In genomic region chr3:98056956-98057365, GRCm38 (mm10) we compare ENCODE assay signal across 8 mouse cellular contexts. TPM values are rescaled to one million over a fixed set of nuclear protein-coding genes. Genes with fewer than 3 reads are reported as not detected.
DNase-seq lines count a peak whose midpoint lies in the region; ATAC-seq and TF ChIP-seq lines count a peak whose summit lies in the region.

No protein-coding gene starts in this region.

- ATAC-seq in forebrain, embryonic 12.5 days (ENCODE audit: low FRiP score) = no peak

- H3K27me3 ChIP-seq in heart, adult 2 months (ENCODE audit: control insufficient read depth, insufficient read depth, low read length) = no peaks in the 10 kb centered on the region
- 0 out of 2 replicates have a peak, but pooled peaks cover 3% of the 10 kb centered on the region for H3K27me3 ChIP-seq in forebrain, embryonic 12.5 days

- H3K27ac ChIP-seq in heart, adult 2 months = peak overlapping the region; percentile 48
- H3K27ac ChIP-seq in forebrain, embryonic 12.5 days = no peak overlapping the region

- DNase-seq in heart, adult 2 months = peak in 1 of 2 experiments; percentile 67
- no peak for DNase-seq in heart, adult 8-10 months (ENCODE audit: low spot score)
- DNase-seq in NIH3T3 (ENCODE audit: low read depth) = peak; percentile 97
- peak; percentile 98 for DNase-seq in fibroblast of lung, adult 2 months (ENCODE audit: low read depth)
- DNase-seq in lung, postnatal 10 days = peak; percentile 72
- no peak for DNase-seq in layer of hippocampus, postnatal 25 days (ENCODE audit: extremely low spot score in 1 of 2, low spot score in 1 of 2)
- DNase-seq in right cerebral cortex, postnatal 4 days = no peak

- H3K9me3 ChIP-seq in forebrain, embryonic 12.5 days = no peaks in the 10 kb centered on the region

- no peak for TF ChIP-seq POLR2A in heart, adult 2 months (IDR thresholded peaks at IDR 0.05; ENCODE audit: insufficient read depth, low read depth, low read length)

- H3K4me1 ChIP-seq in heart, adult 2 months (ENCODE audit: control insufficient read depth, insufficient read depth, low read length) = peaks cover 11% of the 10 kb centered on the region
- peaks cover 42% of the 10 kb centered on the region for H3K4me1 ChIP-seq in forebrain, embryonic 12.5 days

- intact Hi-C loops in heart, adult 2 months (cut with DNase I) = loop anchor here (5.0 kb wide), 1 partner anchor 50 kb away; no protein-coding TSS in a partner anchor

- H3K4me2 ChIP-seq in forebrain, embryonic 12.5 days = no peak overlapping the region

- no peak overlapping the region for H3K9ac ChIP-seq in heart, adult 2 months (ENCODE audit: low read depth, low read length)
- H3K9ac ChIP-seq in forebrain, embryonic 12.5 days = no peak overlapping the region

- WGBS in heart, adult 2 months = 65% methylated on average over 6 of the region's 6 CpGs
- 89% methylated on average over 6 of the region's 6 CpGs for WGBS in forebrain, embryonic 12.5 days

- TF ChIP-seq EP300 in heart, adult 2 months (IDR thresholded peaks at IDR 0.05; ENCODE audit: insufficient read depth, low read depth, low read length) = no peak

- no peaks in the 10 kb centered on the region for H3K36me3 ChIP-seq in heart, adult 2 months (ENCODE audit: control insufficient read depth, insufficient read depth, low read length)
- no peaks in the 10 kb centered on the region; the same call in 1 of the 2 replicates for H3K36me3 ChIP-seq in forebrain, embryonic 12.5 days (replicated peaks)

- H3K4me3 ChIP-seq in heart, adult 2 months = no peak overlapping the region
- H3K4me3 ChIP-seq in forebrain, embryonic 12.5 days (replicated peaks) = no peak overlapping the region

- no peak for TF ChIP-seq CTCF in heart, adult 2 months (IDR thresholded peaks at IDR 0.05)

- H3K79me2 ChIP-seq in heart, adult 2 months (replicated peaks; ENCODE audit: control insufficient read depth, insufficient read depth, low read length) = 0 out of 2 replicates have a peak, but pooled peaks cover 1% of the 10 kb centered on the region

RNA-seq across cellular contexts. Expression of gene Notch2, which starts 43.6 kb away (rescaled TPM):
- total RNA-seq in heart, adult 2 months (2021) = 10 to 100 TPM; 14.9 to 18.1 TPM
- 10.0 and 14.1 TPM in 2 replicates for polyA plus RNA-seq in heart, adult 2 months (2012; rRNA removed)
- total RNA-seq in heart, adult 8-10 months (2022) = 10 to 100 TPM; 15.1 to 20.0 (median 15.4) TPM
- 10 to 100 TPM; 20.2 to 24.7 TPM for total RNA-seq in layer of hippocampus, postnatal 25 days (2021)
- polyA plus RNA-seq in forebrain, embryonic 12.5 days (2016; fragmentation: Nextera tagmentation; extraction: Ambion mirVana) = 27.6 and 29.0 TPM in 2 replicates

Comparison
In these comparisons a context has a peak if more than half of its experiments do, and no peak if none do; other contexts are left out.
1. DNase-seq: peak in NIH3T3 (single experiment), fibroblast of lung, adult 2 months (single experiment) and lung, postnatal 10 days (single experiment); none in heart, adult 8-10 months (single experiment), layer of hippocampus, postnatal 25 days (0 of 2) and right cerebral cortex, postnatal 4 days (single experiment).